In genomic region chr5:32593793-32594192, GRCm38 (mm10) we compare ENCODE assay signal across 9 mouse cellular contexts. TPM values are rescaled to one million over a fixed set of nuclear protein-coding genes. Genes with fewer than 3 reads are reported as not detected.
DNase-seq lines count a peak whose midpoint lies in the region; ATAC-seq and TF ChIP-seq lines count a peak whose summit lies in the region.
"Had no signal": no experiment of that assay in that cellular context is flagged by ENCODE, and none has a peak within 500 bp of the region (broad histone marks: within the 10 kb centered on the region; RNA-seq: fewer than 3 reads in every experiment).

No protein-coding gene starts in this region.

- no peaks in the 10 kb centered on the region for H3K27me3 ChIP-seq in hindbrain, embryonic 11.5 days (ENCODE audit: control insufficient read depth, insufficient read depth, low read length)
- H3K27me3 ChIP-seq in hindbrain, embryonic 12.5 days: no peaks in the 10 kb centered on the region
- H3K27me3 ChIP-seq in thymus, adult 2 months (ENCODE audit: control insufficient read depth, insufficient read depth, low read length): no peaks in the 10 kb centered on the region
- H3K27me3 ChIP-seq in stomach, postnatal 0 days (ENCODE audit: control insufficient read depth, insufficient read depth, low read length): no peaks in the 10 kb centered on the region

- ATAC-seq in hindbrain, embryonic 11.5 days (ENCODE audit: low FRiP score): no peak
- ATAC-seq in hindbrain, embryonic 12.5 days (ENCODE audit: low FRiP score): no peak
- ATAC-seq in stomach, postnatal 0 days (ENCODE audit: low FRiP score, low TSS enrichment): no peak

- H3K27ac ChIP-seq in hindbrain, embryonic 11.5 days (ENCODE audit: low read depth, low read length): no peak overlapping the region
- no peak overlapping the region for H3K27ac ChIP-seq in hindbrain, embryonic 12.5 days
- no peak overlapping the region for H3K27ac ChIP-seq in thymus, adult 2 months (ENCODE audit: control insufficient read depth, insufficient read depth, low read length)
- no peak overlapping the region for H3K27ac ChIP-seq in stomach, postnatal 0 days (replicated peaks)

- intact Hi-C loops in gastrocnemius, postnatal 14 days (cut with DNase I; ENCODE audit: low total_unique reads): loop anchor here (10.0 kb wide), 2 partner anchors 61 to 151 kb away; no protein-coding TSS in a partner anchor

- peak; percentile 54 for DNase-seq in hindbrain, embryonic 11.5 days (ENCODE audit: low spot score)
- peak; percentile 23 for DNase-seq in thymus, postnatal 14 days
- no peak for DNase-seq in thymus, adult 2 months
- DNase-seq in c-Kit-positive CD71-positive TER-119-negative erythroid progenitor cells, embryonic 14.5 days (ENCODE audit: low read depth): peak; percentile 6
- DNase-seq in stomach, postnatal 0 days (ENCODE audit: low spot score): no peak
- no peak for DNase-seq in gastrocnemius, postnatal 14 days
- no peak for DNase-seq in right cerebral cortex, postnatal 10 days (ENCODE audit: low spot score in 2 of 2)
- DNase-seq: right cerebral cortex, postnatal 25 days had no signal

- no peak for TF ChIP-seq CTCF in thymus, adult 2 months (IDR thresholded peaks at IDR 0.05; ENCODE audit: borderline replicate concordance, control insufficient read depth, extremely low read depth, insufficient read depth, low read length, poor library complexity)
- TF ChIP-seq CTCF in stomach, postnatal 0 days (IDR thresholded peaks at IDR 0.05; ENCODE audit: low read depth): peak; percentile 78

- H3K36me3 ChIP-seq in hindbrain, embryonic 11.5 days (ENCODE audit: control insufficient read depth, insufficient read depth, low read length): no peaks in the 10 kb centered on the region
- H3K36me3 ChIP-seq in hindbrain, embryonic 12.5 days: no peaks in the 10 kb centered on the region
- H3K36me3 ChIP-seq in thymus, adult 2 months (ENCODE audit: control insufficient read depth, insufficient read depth, low read length): no peaks in the 10 kb centered on the region
- no peaks in the 10 kb centered on the region for H3K36me3 ChIP-seq in stomach, postnatal 0 days (ENCODE audit: control insufficient read depth, insufficient read depth, low read length)

- no peak for TF ChIP-seq POLR2A in thymus, adult 2 months (IDR thresholded peaks at IDR 0.05; ENCODE audit: control insufficient read depth, extremely low read depth, insufficient read depth, low read length, poor library complexity)

- 25% methylated on average over 4 of the region's 4 CpGs for WGBS in hindbrain, embryonic 11.5 days
- WGBS in hindbrain, embryonic 12.5 days: 25% methylated on average over 4 of the region's 4 CpGs
- WGBS in thymus, adult 2 months: 7% methylated on average over 4 of the region's 4 CpGs
- 23% methylated on average over 4 of the region's 4 CpGs for WGBS in stomach, postnatal 0 days

- H3K9me3 ChIP-seq in hindbrain, embryonic 11.5 days (ENCODE audit: control insufficient read depth, low read length): no peaks in the 10 kb centered on the region
- no peaks in the 10 kb centered on the region for H3K9me3 ChIP-seq in hindbrain, embryonic 12.5 days (replicated peaks)
- H3K9me3 ChIP-seq in stomach, postnatal 0 days (ENCODE audit: control insufficient read depth, low read length): no peaks in the 10 kb centered on the region

- H3K4me1 ChIP-seq in hindbrain, embryonic 11.5 days (replicated peaks; ENCODE audit: control insufficient read depth, insufficient read depth, low read length): no peaks in the 10 kb centered on the region
- H3K4me1 ChIP-seq in hindbrain, embryonic 12.5 days: no peaks in the 10 kb centered on the region
- no peaks in the 10 kb centered on the region for H3K4me1 ChIP-seq in thymus, adult 2 months (replicated peaks; ENCODE audit: control insufficient read depth, insufficient read depth, low read length)
- no peaks in the 10 kb centered on the region for H3K4me1 ChIP-seq in stomach, postnatal 0 days (replicated peaks; ENCODE audit: control insufficient read depth, insufficient read depth)

- no peak overlapping the region for H3K4me3 ChIP-seq in hindbrain, embryonic 11.5 days (ENCODE audit: low read depth, low read length)
- no peak overlapping the region for H3K4me3 ChIP-seq in hindbrain, embryonic 12.5 days
- no peak overlapping the region for H3K4me3 ChIP-seq in thymus, adult 2 months (ENCODE audit: control insufficient read depth, insufficient read depth, low read length)
- H3K4me3 ChIP-seq in stomach, postnatal 0 days (ENCODE audit: low read depth, low read length): no peak overlapping the region

- H3K4me2 ChIP-seq in hindbrain, embryonic 11.5 days (replicated peaks; ENCODE audit: low read depth, low read length): no peak overlapping the region
- no peak overlapping the region for H3K4me2 ChIP-seq in hindbrain, embryonic 12.5 days (replicated peaks)
- no peak overlapping the region for H3K4me2 ChIP-seq in stomach, postnatal 0 days (replicated peaks; ENCODE audit: low read depth)

- no peak overlapping the region for H3K9ac ChIP-seq in hindbrain, embryonic 11.5 days (ENCODE audit: low read depth, low read length)
- no peak overlapping the region for H3K9ac ChIP-seq in hindbrain, embryonic 12.5 days
- H3K9ac ChIP-seq in stomach, postnatal 0 days (ENCODE audit: low read length): no peak overlapping the region

- no peak for TF ChIP-seq EP300 in stomach, postnatal 0 days (optimal IDR thresholded peaks at IDR 0.05)

RNA-seq across cellular contexts. Expression of gene Yes1, which starts 17.2 kb away (rescaled TPM):
- polyA plus RNA-seq in hindbrain, embryonic 11.5 days (2014; fragmentation: Nextera tagmentation; extraction: Ambion mirVana): 32.1 and 34.6 TPM in 2 replicates
- 34.2 and 37.1 TPM in 2 replicates for polyA plus RNA-seq in hindbrain, embryonic 12.5 days (2016; fragmentation: Nextera tagmentation; extraction: Ambion mirVana)
- polyA plus RNA-seq in thymus, adult 2 months (2012; rRNA removed): 0.51 and 0.59 TPM in 2 replicates
- polyA plus RNA-seq in stomach, postnatal 0 days (2015; fragmentation: Nextera tagmentation; extraction: Ambion mirVana): 14.2 and 15.0 TPM in 2 replicates
- 10 to 100 TPM; 14.1 to 15.7 TPM for total RNA-seq in gastrocnemius, postnatal 14 days (2021)

Comparison
In these comparisons a context has a peak if more than half of its experiments do, and no peak if none do; other contexts are left out.
1. DNase-seq: peak in hindbrain, embryonic 11.5 days (single experiment), thymus, postnatal 14 days (single experiment) and c-Kit-positive CD71-positive TER-119-negative erythroid progenitor cells, embryonic 14.5 days (single experiment); none in thymus, adult 2 months (single experiment), stomach, postnatal 0 days (single experiment), gastrocnemius, postnatal 14 days (single experiment) and right cerebral cortex, postnatal 10 days (0 of 2).